Mouse (Mus musculus) ES-Bruce4 (cell line): ENCODE results near the gene Gak.

ENCODE experiments used
- CTCF ChIP-seq: IDR thresholded peaks from one replicate; pipeline ENCODE4 v1.8.1; 2011; ENCODE audit warnings: low read depth, low read length
- EP300 ChIP-seq: IDR thresholded peaks from 2 replicates; pipeline ENCODE4 v1.6.1; 2011; ENCODE audit warnings: low read depth, low read length; ENCODE audit not compliant: insufficient read depth

GRCm38 (mm10) chr5:108647820-108648465 is 18.4 kb upstream of the Gak start:
- no peak for TF ChIP-seq CTCF
- TF ChIP-seq EP300, result no peak
